Mouse (Mus musculus) stomach, postnatal 0 days (tissue): ENCODE measurements at regions not wholly inside any gene's neighbourhood (a gene's known extent, or its start where the extent isn't known, plus 50 kb on each side); places are given as distances from the start of the nearest gene placed in this dataset.

Source experiments
- ATAC-seq: fragments of 200-750 bp; cut with Nextera tagmentation; 2 replicates; pipeline ENCODE4 v1.8.0; 2017; ENCODE audit not compliant: low FRiP score, low TSS enrichment
- DNase-seq: peaks from one replicate; pipeline ENCODE4 v3.0.0-alpha.2; 2016; ENCODE audit warnings: low spot score
- H3K27ac ChIP-seq: fragments of 300-500 bp; sonication (generic); replicated peaks from 2 replicates; pipeline ENCODE4 v1.5.1; 2014; ENCODE audit warnings: mild to moderate bottlenecking, control low read depth
- H3K27me3 ChIP-seq: fragments of 300-500 bp; sonication (generic); 2 replicates; pipeline ENCODE4 v1.6.1; 2014; ENCODE audit warnings: low read length; ENCODE audit not compliant: control insufficient read depth, insufficient read depth
- H3K36me3 ChIP-seq: fragments of 300-500 bp; sonication (generic); 2 replicates; pipeline ENCODE4 v1.6.1; 2014; ENCODE audit warnings: low read length, mixed read lengths; ENCODE audit not compliant: control insufficient read depth, insufficient read depth
- H3K4me1 ChIP-seq: fragments of 300-500 bp; sonication (generic); replicated peaks from 2 replicates; pipeline ENCODE4 v1.6.1; 2014; ENCODE audit warnings: antibody characterized with exemption; ENCODE audit not compliant: control insufficient read depth, insufficient read depth
- H3K4me2 ChIP-seq: fragments of 300-500 bp; sonication (generic); replicated peaks from 2 replicates; pipeline ENCODE4 v1.6.1; 2014; ENCODE audit warnings: low read depth, mild to moderate bottlenecking, control low read depth, moderate library complexity
- H3K4me3 ChIP-seq: fragments of 300-500 bp; sonication (generic); 2 replicates; pipeline ENCODE4 v1.5.1; 2014; ENCODE audit warnings: low read depth, low read length, control low read depth
- H3K9ac ChIP-seq: fragments of 300-500 bp; sonication (generic); 2 replicates; pipeline ENCODE4 v1.6.1; 2014; ENCODE audit warnings: mild to moderate bottlenecking, low read length, control low read depth, mixed read lengths
- H3K9me3 ChIP-seq: fragments of 300-500 bp; sonication (generic); 2 replicates; pipeline ENCODE4 v1.6.1; 2016; ENCODE audit warnings: low read length; ENCODE audit not compliant: control insufficient read depth
- CTCF ChIP-seq: IDR thresholded peaks from 2 replicates; pipeline ENCODE4 v1.5.1; 2016; ENCODE audit warnings: antibody characterized with exemption, low read depth, mild to moderate bottlenecking, moderate library complexity
- EP300 ChIP-seq: optimal IDR thresholded peaks from 2 replicates; pipeline ENCODE3; 2016; ENCODE audit warnings: antibody characterized with exemption
- WGBS: fragments of 180-500 bp; shearing (Covaris S2); extraction: QIAGEN DNeasy Blood & Tissue Kit; methylation state at CpG from one replicate; pipeline ENCODE4 v1.1.7; 2014; 5-methylcytosine and 5-hydroxymethylcytosine counted together

DNA sequence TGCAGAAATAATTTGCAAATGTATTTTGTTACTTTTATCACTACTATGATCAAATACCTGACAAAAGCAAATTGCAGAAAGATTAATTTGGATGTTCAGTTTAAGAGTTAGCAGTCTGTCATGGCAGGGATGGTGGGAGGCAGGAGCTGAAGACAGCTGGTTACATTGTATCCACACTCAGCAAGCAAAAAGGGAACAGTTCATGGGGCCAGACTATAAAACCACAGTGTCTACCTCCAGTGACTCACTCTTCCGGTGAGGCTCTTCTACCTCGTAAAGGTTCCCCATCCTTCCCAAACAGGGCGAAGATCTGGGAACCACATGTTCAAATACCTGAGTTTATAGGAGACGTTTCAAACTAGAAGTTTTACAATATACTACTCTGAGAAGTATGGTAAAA, 145.2 kb upstream of the Fam78b start:
- DNase-seq (no peak), ATAC-seq (no peak)
- no peak overlapping the region for H3K4me2 ChIP-seq
- no peak overlapping the region for H3K27ac ChIP-seq
- no peaks in the 10 kb centered on the region for H3K9me3 ChIP-seq
- H3K36me3 ChIP-seq = no peaks in the 10 kb centered on the region
- no peak overlapping the region for H3K9ac ChIP-seq
- 80% methylated on average over 4 of the region's 4 CpGs for WGBS
- no peaks in the 10 kb centered on the region for H3K4me1 ChIP-seq
- H3K27me3 ChIP-seq = no peaks in the 10 kb centered on the region
- no peak overlapping the region for H3K4me3 ChIP-seq
- TF ChIP-seq CTCF (no peak), EP300 (no peak)

DNA sequence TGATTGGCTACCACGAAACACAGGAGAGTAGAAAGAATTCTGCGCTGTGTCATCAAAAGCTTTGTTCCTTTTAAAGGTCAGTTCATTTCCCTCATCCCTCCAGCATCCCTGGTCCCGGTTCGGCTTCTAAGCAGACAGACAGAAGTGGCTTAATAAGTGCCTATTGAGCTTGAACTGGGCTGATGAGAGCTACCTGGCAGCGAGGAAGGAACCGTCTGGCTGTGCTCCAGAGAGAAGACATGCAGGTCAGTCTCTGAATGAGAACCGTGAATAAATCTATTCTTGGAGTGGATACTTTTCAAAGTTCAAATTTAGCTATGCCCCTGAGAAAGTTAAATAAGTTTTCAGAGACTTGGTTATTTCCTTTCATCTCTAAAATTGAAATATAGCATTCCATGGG, 135.0 kb upstream of the Fam78b start:
- no peaks in the 10 kb centered on the region for H3K27me3 ChIP-seq
- no peaks in the 10 kb centered on the region for H3K9me3 ChIP-seq
- no peaks in the 10 kb centered on the region for H3K4me1 ChIP-seq
- no peak overlapping the region for H3K4me3 ChIP-seq
- ATAC-seq (no peak), DNase-seq (no peak)
- H3K27ac ChIP-seq = no peak overlapping the region
- no peaks in the 10 kb centered on the region for H3K36me3 ChIP-seq
- H3K4me2 ChIP-seq = no peak overlapping the region
- no peak for TF ChIP-seq EP300
- TF ChIP-seq CTCF = no peak
- H3K9ac ChIP-seq = no peak overlapping the region
- 73% methylated on average over 7 of the region's 7 CpGs for WGBS

DNA sequence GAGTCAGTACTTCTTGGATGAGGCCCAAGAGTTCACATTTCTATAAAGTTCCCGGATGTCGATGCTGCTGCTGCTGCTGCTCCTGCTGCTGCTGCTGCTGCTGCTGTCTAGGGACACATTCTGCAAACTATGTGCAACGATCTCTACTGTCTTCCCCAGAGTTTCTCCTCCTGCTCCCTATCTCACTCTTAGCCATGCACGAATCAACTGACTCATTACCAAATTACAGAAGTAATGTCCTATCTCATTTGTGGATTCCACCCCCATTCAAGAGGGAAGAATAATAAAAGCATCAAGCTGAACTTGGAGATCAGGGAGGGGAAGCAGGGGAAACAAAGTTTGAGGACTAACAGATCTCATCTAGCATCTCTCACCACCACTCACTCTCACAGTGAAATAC, 130.0 kb upstream of the Fam78b start:
- ATAC-seq = no peak
- 65% methylated on average over 4 of the region's 4 CpGs for WGBS

DNA sequence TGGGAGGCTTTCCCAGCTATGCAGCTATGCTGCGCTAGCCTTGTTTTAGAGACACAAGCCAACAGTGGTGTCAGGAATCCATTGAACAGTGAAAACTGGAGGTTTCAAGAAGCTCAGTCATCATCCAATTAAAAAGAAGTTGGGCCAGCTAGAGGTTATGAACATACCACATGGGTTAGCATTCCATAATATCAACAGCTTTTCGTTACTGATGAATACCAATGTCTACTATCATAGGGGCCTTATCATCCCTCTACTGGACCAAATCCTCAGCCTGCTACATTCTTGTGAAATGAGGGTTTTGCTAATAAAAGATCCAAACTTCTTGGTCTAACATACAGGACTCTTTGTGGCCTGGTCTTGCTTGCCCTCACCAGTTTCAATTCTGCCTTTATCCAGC, 124.8 kb upstream of the Fam78b start:
- Histone ChIP-seq H3K4me3 (no peak overlapping the region), H3K27ac (no peak overlapping the region), H3K36me3 (no peaks in the 10 kb centered on the region), H3K27me3 (no peaks in the 10 kb centered on the region), H3K4me2 (no peak overlapping the region), H3K4me1 (no peaks in the 10 kb centered on the region), H3K9me3 (no peaks in the 10 kb centered on the region), H3K9ac (no peak overlapping the region)
- TF ChIP-seq EP300 (no peak), CTCF (no peak)
- ATAC-seq (no peak), DNase-seq (no peak)
- WGBS = 85% methylated on average over 2 of the region's 2 CpGs

More for the DNA sequence above, 130.0 kb upstream of the Fam78b start:
- Histone ChIP-seq H3K36me3 (no peaks in the 10 kb centered on the region), H3K9ac (no peak overlapping the region), H3K9me3 (no peaks in the 10 kb centered on the region), H3K4me2 (no peak overlapping the region), H3K4me1 (no peaks in the 10 kb centered on the region), H3K27me3 (no peaks in the 10 kb centered on the region), H3K4me3 (no peak overlapping the region), H3K27ac (no peak overlapping the region)
- DNase-seq = no peak
- TF ChIP-seq CTCF = no peak
- TF ChIP-seq EP300 = no peak

DNA sequence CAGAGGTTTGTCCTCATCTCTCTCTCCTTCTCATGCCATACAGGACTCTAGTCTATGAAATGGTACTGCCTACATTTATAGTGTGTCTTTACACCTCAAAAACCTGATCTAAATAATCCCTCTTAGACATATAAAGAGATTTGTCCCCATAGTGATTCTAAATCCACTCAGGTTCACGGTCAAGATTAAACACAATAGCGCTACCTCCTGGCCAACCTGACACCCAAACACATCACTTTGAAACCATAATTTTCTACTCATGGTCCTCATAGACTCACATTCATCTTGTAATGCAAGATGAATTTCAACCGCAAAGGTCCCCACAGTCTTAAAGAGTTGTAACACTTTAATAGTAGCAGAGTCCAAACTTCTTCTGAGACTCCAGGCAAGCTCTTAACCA, 118.0 kb upstream of the Fam78b start:
- Histone ChIP-seq H3K9me3 (no peaks in the 10 kb centered on the region), H3K4me3 (no peak overlapping the region), H3K4me1 (no peaks in the 10 kb centered on the region), H3K4me2 (no peak overlapping the region), H3K36me3 (no peaks in the 10 kb centered on the region), H3K27me3 (no peaks in the 10 kb centered on the region), H3K27ac (no peak overlapping the region), H3K9ac (no peak overlapping the region)
- TF ChIP-seq CTCF (no peak), EP300 (no peak)
- DNase-seq (no peak), ATAC-seq (no peak)
- WGBS = 82% methylated on average over 3 of the region's 3 CpGs

DNA sequence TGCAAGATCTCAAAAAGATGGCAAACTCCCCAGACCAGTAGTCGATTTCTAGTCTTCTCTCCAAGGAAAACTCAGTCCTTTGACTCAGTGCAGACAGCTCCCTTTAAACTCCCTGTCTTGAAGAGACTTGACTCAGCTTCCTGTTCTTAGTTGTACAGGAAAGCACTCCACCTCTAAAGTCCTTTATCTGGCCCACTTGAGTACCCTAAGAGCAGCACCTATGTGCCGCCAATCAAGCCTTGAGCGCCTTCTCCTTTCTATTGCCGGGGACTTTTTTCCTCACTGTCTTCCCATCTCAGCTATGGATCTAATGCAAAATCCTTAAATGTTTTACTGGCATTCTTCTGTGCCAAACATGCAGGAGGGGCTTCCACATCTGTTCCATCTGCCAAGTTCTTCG, 105.3 kb upstream of the Fam78b start:
- Histone ChIP-seq H3K4me3 (no peak overlapping the region), H3K36me3 (no peaks in the 10 kb centered on the region), H3K27me3 (no peaks in the 10 kb centered on the region), H3K4me2 (no peak overlapping the region), H3K4me1 (no peaks in the 10 kb centered on the region), H3K9me3 (no peaks in the 10 kb centered on the region), H3K9ac (no peak overlapping the region), H3K27ac (no peak overlapping the region)
- no peak for DNase-seq
- 73% methylated on average over 5 of the region's 5 CpGs for WGBS
- no peak for TF ChIP-seq EP300
- TF ChIP-seq CTCF = no peak
- ATAC-seq = no peak
